Mouse (Mus musculus) stomach, embryonic 14.5 days (tissue): ENCODE measurements around the gene Catsperg1. TPM values are rescaled to one million over a fixed set of nuclear protein-coding genes. Genes with fewer than 3 reads are reported as not detected.
"Not testable (repeated sequence)": the region's sequence is repeated elsewhere in the genome, so short reads cannot be mapped to it uniquely, and the experiment has no call there.

ENCODE experiments used
- ATAC-seq: fragments of 200-750 bp; cut with Nextera tagmentation; 2 replicates; pipeline ENCODE4 v1.8.0; 2017; ENCODE audit warnings: low read depth, moderate TSS enrichment; ENCODE audit not compliant: insufficient number of reproducible peaks, insufficient read depth, low FRiP score
- H3K27ac ChIP-seq: fragments of 300-500 bp; sonication (generic); 2 replicates; pipeline ENCODE4 v1.5.1; 2014; ENCODE audit warnings: mild to moderate bottlenecking, low read length, moderate library complexity, mixed read lengths
- H3K27me3 ChIP-seq: fragments of 300-500 bp; sonication (generic); 2 replicates; pipeline ENCODE4 v1.6.1; 2014; ENCODE audit warnings: low read length, control low read depth, mixed read lengths; ENCODE audit not compliant: control insufficient read depth, insufficient read depth
- H3K36me3 ChIP-seq: fragments of 300-500 bp; sonication (generic); 2 replicates; pipeline ENCODE4 v1.6.1; 2014; ENCODE audit warnings: mild to moderate bottlenecking, control low read depth, low read length, moderate library complexity, mixed read lengths; ENCODE audit not compliant: control insufficient read depth, insufficient read depth
- H3K4me1 ChIP-seq: fragments of 300-500 bp; sonication (generic); 2 replicates; pipeline ENCODE4 v1.6.1; 2014; ENCODE audit warnings: low read length, control low read depth, mixed read lengths; ENCODE audit not compliant: control insufficient read depth, insufficient read depth
- H3K4me2 ChIP-seq: fragments of 300-500 bp; sonication (generic); replicated peaks from 2 replicates; pipeline ENCODE4 v1.6.1; 2014; ENCODE audit warnings: low read depth, low read length, control low read depth
- H3K4me3 ChIP-seq: fragments of 300-500 bp; sonication (generic); 2 replicates; pipeline ENCODE4 v1.5.1; 2014; ENCODE audit warnings: low read depth, low read length, control low read depth
- H3K9ac ChIP-seq: fragments of 300-500 bp; sonication (generic); replicated peaks from 2 replicates; pipeline ENCODE4 v1.6.1; 2014; ENCODE audit warnings: low read depth, mild to moderate bottlenecking, control low read depth, low read length, moderate library complexity, mixed read lengths
- H3K9me3 ChIP-seq: fragments of 300-500 bp; sonication (generic); 2 replicates; pipeline ENCODE4 v1.6.1; 2016; ENCODE audit warnings: low read depth, low read length, control low read depth; ENCODE audit not compliant: control insufficient read depth
- WGBS: fragments of 180-500 bp; shearing (Covaris S2); extraction: QIAGEN DNeasy Blood & Tissue Kit; methylation state at CpG from one replicate; pipeline ENCODE4 v1.1.7; 2014; 5-methylcytosine and 5-hydroxymethylcytosine counted together
- polyA plus RNA-seq: library from polyadenylated mRNA; unstranded; fragments of >200 nt; fragmentation: Nextera tagmentation; extraction: Ambion mirVana; gene quantifications from 2 replicates; pipeline ENCODE4 v1.2.1, GENCODE M21; 2014

Catsperg1 gene
- polyA plus RNA-seq, 1 experiment from 2014 or later, result 1.6 TPM

- H3K9ac ChIP-seq, H3K9me3 ChIP-seq, H3K4me1 ChIP-seq, H3K27me3 ChIP-seq, H3K4me2 ChIP-seq, ATAC-seq, H3K27ac ChIP-seq, H3K4me3 ChIP-seq, H3K36me3 ChIP-seq: not testable (repeated sequence)
- WGBS, result 85% methylated on average over 4 of the region's 4 CpGs
Measured at GRCm38 (mm10) chr7:29181323-29181722, 32.5 kb downstream of the Catsperg1 start.

DNA sequence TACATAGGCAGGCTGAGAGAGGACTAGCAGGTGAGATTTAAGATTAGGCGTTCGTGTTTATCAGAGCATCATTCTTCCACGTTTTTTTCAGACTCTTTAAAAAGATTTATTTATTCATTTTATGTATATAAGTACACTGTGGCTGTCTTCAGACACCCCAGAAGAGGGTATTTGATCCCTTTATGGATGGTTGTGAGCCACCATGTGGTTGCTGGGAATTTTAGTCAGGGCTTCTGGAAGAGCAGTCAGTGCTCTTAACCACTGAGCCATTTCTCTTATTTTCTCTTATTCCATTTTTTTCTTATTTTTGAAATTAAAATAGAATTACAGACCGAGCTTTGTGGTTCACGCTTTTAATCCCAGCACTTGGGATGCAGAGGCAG lies 33.0 kb downstream of the Catsperg1 start:
- 41% methylated on average over 5 of the region's 5 CpGs for WGBS
- Histone ChIP-seq H3K4me2 (peak overlapping the region; percentile 31), H3K27ac (no peak overlapping the region; the same call in 1 of the 2 replicates), H3K4me3 (peak overlapping the region; percentile 91), H3K9me3 (no peaks in the 10 kb centered on the region), H3K9ac (no peak overlapping the region), H3K4me1 (peaks cover 10% of the 10 kb centered on the region), H3K36me3 (peaks cover 11% of the 10 kb centered on the region), H3K27me3 (no peaks in the 10 kb centered on the region)
- no peak for ATAC-seq

DNA sequence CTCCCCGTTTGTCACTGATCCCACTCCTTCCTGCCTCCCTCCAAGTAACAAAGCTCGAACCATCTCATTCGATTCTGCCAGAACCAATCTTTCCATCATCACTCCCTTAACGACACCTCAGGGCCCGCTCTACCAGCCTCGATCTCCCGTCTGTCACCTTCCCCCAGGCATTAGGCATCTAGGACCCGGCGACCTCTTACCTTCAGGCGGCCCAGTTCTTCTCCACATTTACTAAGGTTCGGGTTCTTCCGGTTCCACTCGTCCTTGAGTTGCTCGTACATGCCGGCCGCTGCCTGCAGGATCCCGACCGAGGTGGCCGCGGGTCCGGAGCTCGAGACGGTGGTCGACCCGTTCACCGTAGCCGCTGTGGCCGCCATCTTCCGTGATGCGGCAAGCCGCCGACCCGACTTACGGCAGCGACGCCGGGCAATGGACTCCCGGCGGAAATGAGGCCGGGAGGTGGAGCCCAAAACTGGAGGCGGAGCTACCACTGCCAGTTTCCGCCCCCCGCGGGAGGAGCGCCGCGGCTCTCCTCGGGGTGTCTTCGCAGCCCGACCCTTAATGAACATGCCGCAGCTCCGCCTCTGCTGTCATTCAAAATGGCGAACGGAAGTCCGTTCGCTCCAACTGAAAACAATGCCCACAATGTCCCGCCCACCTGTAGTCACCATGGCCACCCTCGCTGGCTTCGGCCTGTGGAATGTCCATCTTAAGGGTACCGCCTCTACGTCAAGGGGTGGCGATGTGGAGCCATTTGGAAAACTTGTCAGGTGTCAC lies 33.6 kb downstream of the Catsperg1 start, which contains the start of gene Psmd8:
TSS of gene Psmd8 (minus strand) at position 625 of the 777 bp plus-strand sequence.
- Histone ChIP-seq H3K27me3 (no peaks in the 10 kb centered on the region), H3K4me3 (peak within 1 kb of the TSS; percentile 91), H3K9ac (peak within 1 kb of the TSS; percentile 78), H3K4me1 (peaks cover 10% of the 10 kb centered on the region), H3K36me3 (peaks cover 17% of the 10 kb centered on the region), H3K9me3 (no peaks in the 10 kb centered on the region), H3K27ac (peak within 1 kb of the TSS; percentile 70; the same call in 1 of the 2 replicates), H3K4me2 (peak within 1 kb of the TSS; percentile 91)
- under 1% methylated on average over 62 of the region's 62 CpGs for WGBS
- peak; percentile 95 for ATAC-seq

- H3K9ac ChIP-seq, result peak overlapping the region; percentile 78; the same call in 1 of the 2 replicates
- peaks cover 27% of the 10 kb centered on the region for H3K36me3 ChIP-seq
- ATAC-seq, result no peak
- no peaks in the 10 kb centered on the region for H3K9me3 ChIP-seq
- no peak overlapping the region for H3K27ac ChIP-seq
- WGBS, result 31% methylated on average over 7 of the region's 7 CpGs
- H3K27me3 ChIP-seq, result no peaks in the 10 kb centered on the region
- H3K4me1 ChIP-seq, result peaks cover 10% of the 10 kb centered on the region
- peak overlapping the region; percentile 91 for H3K4me2 ChIP-seq
- H3K4me3 ChIP-seq, result peak overlapping the region; percentile 91
Measured at GRCm38 (mm10) chr7:29179323-29179722, 34.5 kb downstream of the Catsperg1 start.

DNA sequence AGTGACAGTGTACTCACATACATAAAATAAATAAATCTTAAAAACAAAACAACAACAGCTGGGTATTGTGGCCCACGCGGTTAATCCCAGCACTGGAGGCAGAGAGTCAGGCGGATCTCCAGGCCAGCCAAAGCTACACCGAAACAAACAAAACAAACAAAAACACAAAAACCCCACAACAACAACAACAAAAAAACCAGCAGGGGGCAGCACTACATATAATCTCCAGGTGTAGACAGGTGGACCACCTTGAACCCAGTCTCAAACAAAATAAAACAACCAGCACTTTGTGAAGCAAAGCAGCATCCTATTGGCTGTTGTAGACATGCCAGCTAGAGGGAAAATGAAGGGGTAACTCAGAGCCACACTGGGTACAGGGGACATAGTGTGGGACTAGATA lies 35.7 kb downstream of the Catsperg1 start:
- no peak overlapping the region for H3K4me3 ChIP-seq
- H3K36me3 ChIP-seq, result peaks cover 38% of the 10 kb centered on the region
- no peak overlapping the region for H3K9ac ChIP-seq
- 91% methylated on average over 4 of the region's 4 CpGs for WGBS
- H3K9me3 ChIP-seq, result no peaks in the 10 kb centered on the region
- peaks cover 7% of the 10 kb centered on the region for H3K27me3 ChIP-seq
- ATAC-seq, result no peak
- no peak overlapping the region for H3K27ac ChIP-seq
- H3K4me1 ChIP-seq, result peaks cover 10% of the 10 kb centered on the region
- H3K4me2 ChIP-seq, result no peak overlapping the region

DNA sequence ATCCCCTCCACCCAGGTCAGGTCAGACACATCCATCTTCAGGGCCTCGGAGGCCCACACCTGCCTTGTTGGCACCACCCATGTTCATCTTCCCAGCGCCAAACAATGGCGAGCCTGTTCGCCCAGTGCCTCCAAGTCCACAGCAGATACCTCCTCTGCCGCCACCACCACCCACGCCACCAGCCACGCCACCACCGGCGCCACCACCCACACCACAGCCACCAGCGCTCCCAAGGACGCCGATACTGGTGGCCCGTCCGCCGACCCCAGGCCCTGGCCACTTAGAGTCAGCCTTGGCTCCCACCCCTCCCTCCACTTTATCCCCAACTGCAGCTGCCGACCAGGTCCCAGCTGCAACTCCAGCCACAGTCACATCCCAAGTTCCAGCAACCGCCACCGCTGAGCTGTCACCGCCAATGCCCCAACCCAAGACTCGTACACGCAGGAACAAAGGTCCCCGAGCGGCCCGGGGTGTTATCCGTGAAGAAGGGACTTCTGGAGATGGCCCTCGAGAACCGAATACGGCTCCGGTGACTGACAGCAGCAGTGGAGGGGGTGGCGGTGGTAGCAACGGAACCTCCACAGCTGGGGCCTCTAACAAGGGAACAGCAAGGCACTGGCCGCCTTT lies 41.3 kb downstream of the Catsperg1 start:
- no peak for ATAC-seq
- peaks cover 39% of the 10 kb centered on the region for H3K36me3 ChIP-seq
- no peak overlapping the region for H3K9ac ChIP-seq
- H3K9me3 ChIP-seq, result no peaks in the 10 kb centered on the region
- WGBS, result 43% methylated on average over 32 of the region's 32 CpGs
- no peak overlapping the region for H3K4me3 ChIP-seq
- H3K27me3 ChIP-seq, result peaks cover 28% of the 10 kb centered on the region
- H3K4me1 ChIP-seq, result peaks cover 20% of the 10 kb centered on the region
- H3K4me2 ChIP-seq, result no peak overlapping the region
- H3K27ac ChIP-seq, result no peak overlapping the region

- Histone ChIP-seq H3K9ac (no peak overlapping the region), H3K4me2 (peak overlapping the region; percentile 84), H3K4me3 (peak overlapping the region; percentile 63), H3K27ac (no peak overlapping the region), H3K4me1 (peaks cover 20% of the 10 kb centered on the region), H3K36me3 (peaks cover 36% of the 10 kb centered on the region), H3K27me3 (peaks cover 28% of the 10 kb centered on the region), H3K9me3 (no peaks in the 10 kb centered on the region)
- 10% methylated on average over 34 of the region's 34 CpGs for WGBS
- no peak for ATAC-seq
Measured at GRCm38 (mm10) chr7:29171562-29172097, 42.2 kb downstream of the Catsperg1 start.

GRCm38 (mm10) chr7:29170755-29171561 lies 42.9 kb downstream of the Catsperg1 start:
- Histone ChIP-seq H3K4me2 (peak overlapping the region; percentile 84), H3K9ac (0 out of 2 replicates have a peak overlapping the region, but pooled peaks have one; percentile 18), H3K4me1 (peaks cover 20% of the 10 kb centered on the region), H3K27ac (no peak overlapping the region), H3K27me3 (peaks cover 28% of the 10 kb centered on the region), H3K36me3 (peaks cover 29% of the 10 kb centered on the region), H3K9me3 (no peaks in the 10 kb centered on the region), H3K4me3 (peak overlapping the region; percentile 63)
- no peak for ATAC-seq
- WGBS, result under 1% methylated on average over 41 of the region's 43 CpGs
